Mouse (Mus musculus) adrenal gland, adult (tissue): Measurements from ENCODE around the gene Fxr2.

Experiments
- DNase-seq, 2 experiments: peaks; one replicate each; pipeline ENCODE4 v3.0.0; 2022 to 2023; ENCODE audit warnings: low spot score in 1 of 2; ENCODE audit not compliant: inconsistent age in 2 of 2

The Fxr2 gene

GRCm38 (mm10) chr11:69632284-69633089 is at the start of gene Fxr2:
Fxr2 (plus strand) TSS chr11:69632990.
- DNase-seq: peak; percentile 100

- no peak for DNase-seq
Observed at GRCm38 (mm10) chr11:69584008-69584407, 48.8 kb upstream of the Fxr2 start.

GRCm38 (mm10) chr11:69584937-69585336 is 47.9 kb upstream of the Fxr2 start:
- peak in 1 of 2 experiments; percentile 24 for DNase-seq

- peak in 1 of 2 experiments; percentile 18 for DNase-seq
Observed at GRCm38 (mm10) chr11:69585718-69586325, 47.0 kb upstream of the Fxr2 start.

- DNase-seq: no peak
Observed at GRCm38 (mm10) chr11:69589207-69589834, 43.5 kb upstream of the Fxr2 start.

GRCm38 (mm10) chr11:69590622-69591021 is 42.2 kb upstream of the Fxr2 start:
- DNase-seq: no peak

GRCm38 (mm10) chr11:69591424-69591823 is 41.4 kb upstream of the Fxr2 start:
- no peak for DNase-seq

- no peak for DNase-seq
Observed at GRCm38 (mm10) chr11:69591899-69592637, 40.7 kb upstream of the Fxr2 start.

GRCm38 (mm10) chr11:69592799-69593198 is 40.0 kb upstream of the Fxr2 start:
- DNase-seq: no peak

- DNase-seq: no peak
Observed at GRCm38 (mm10) chr11:69594853-69595252, 37.9 kb upstream of the Fxr2 start.

GRCm38 (mm10) chr11:69599436-69599835 is 33.4 kb upstream of the Fxr2 start:
- no peak for DNase-seq

GRCm38 (mm10) chr11:69600098-69600497 is 32.7 kb upstream of the Fxr2 start:
- peak in 1 of 2 experiments; percentile 71 for DNase-seq

- DNase-seq: peak; percentile 48 to 78
Observed at GRCm38 (mm10) chr11:69601768-69602167, 31.0 kb upstream of the Fxr2 start.

GRCm38 (mm10) chr11:69603516-69603915 is 29.3 kb upstream of the Fxr2 start:
- DNase-seq: no peak

GRCm38 (mm10) chr11:69604347-69604746 is 28.4 kb upstream of the Fxr2 start:
- DNase-seq: peak in 1 of 2 experiments; percentile 42

- peak; percentile 38 to 67 for DNase-seq
Observed at GRCm38 (mm10) chr11:69604795-69605664, 27.8 kb upstream of the Fxr2 start.

- peak; percentile 78 to 88 for DNase-seq
Observed at GRCm38 (mm10) chr11:69605726-69606490, 26.9 kb upstream of the Fxr2 start, which contains the start of gene Atp1b2. Atp1b2 (minus strand) TSS chr11:69605942.

GRCm38 (mm10) chr11:69606491-69606795 is 26.3 kb upstream of the Fxr2 start:
- DNase-seq: no peak

GRCm38 (mm10) chr11:69606832-69607231 is 26.0 kb upstream of the Fxr2 start:
- no peak for DNase-seq

GRCm38 (mm10) chr11:69608525-69608924 is 24.3 kb upstream of the Fxr2 start:
- no peak for DNase-seq
